In genomic region chr11:49266671-49267070, GRCm38 (mm10) we compare ENCODE assay signal across 23 mouse cellular contexts. TPM values are rescaled to one million over a fixed set of nuclear protein-coding genes. Genes with fewer than 3 reads are reported as not detected.
DNase-seq lines count a peak whose midpoint lies in the region; ATAC-seq and TF ChIP-seq lines count a peak whose summit lies in the region.
"Had no signal": no experiment of that assay in that cellular context is flagged by ENCODE, and none has a peak within 500 bp of the region (broad histone marks: within the 10 kb centered on the region; RNA-seq: fewer than 3 reads in every experiment).

No protein-coding gene starts in this region.

- H3K4me3 ChIP-seq in heart, adult 2 months, result no peak overlapping the region
- H3K4me3 ChIP-seq in kidney, embryonic 14.5 days (ENCODE audit: low read length), result no peak overlapping the region
- H3K4me3 ChIP-seq in kidney, embryonic 15.5 days (replicated peaks), result no peak overlapping the region
- H3K4me3 ChIP-seq in liver, embryonic 15.5 days (replicated peaks), result no peak overlapping the region
- H3K4me3 ChIP-seq: forebrain, embryonic 10.5 days; hindbrain, embryonic 15.5 days; midbrain, embryonic 10.5 days; neural tube, embryonic 13.5 days had no signal

- TF ChIP-seq EP300 in heart, adult 2 months (IDR thresholded peaks at IDR 0.05; ENCODE audit: insufficient read depth, low read depth, low read length), result no peak

- no peaks in the 10 kb centered on the region for H3K9me3 ChIP-seq in kidney, embryonic 14.5 days (ENCODE audit: control insufficient read depth, low read length)
- H3K9me3 ChIP-seq in kidney, embryonic 15.5 days (replicated peaks), result no peaks in the 10 kb centered on the region
- no peaks in the 10 kb centered on the region for H3K9me3 ChIP-seq in liver, embryonic 15.5 days (replicated peaks)
- H3K9me3 ChIP-seq: forebrain, embryonic 10.5 days; hindbrain, embryonic 15.5 days; midbrain, embryonic 10.5 days; neural tube, embryonic 13.5 days had no signal

- H3K27ac ChIP-seq in heart, adult 2 months, result no peak overlapping the region
- H3K27ac ChIP-seq in kidney, embryonic 14.5 days (ENCODE audit: low read depth, low read length), result no peak overlapping the region
- peak overlapping the region; percentile 49; the same call in 1 of the 2 replicates for H3K27ac ChIP-seq in kidney, embryonic 15.5 days
- peak overlapping the region; percentile 41 for H3K27ac ChIP-seq in liver, embryonic 15.5 days (replicated peaks)
- H3K27ac ChIP-seq: forebrain, embryonic 10.5 days; hindbrain, embryonic 15.5 days; midbrain, embryonic 10.5 days; neural tube, embryonic 13.5 days had no signal

- peaks cover 4% of the 10 kb centered on the region for H3K79me2 ChIP-seq in heart, adult 2 months (replicated peaks; ENCODE audit: control insufficient read depth, insufficient read depth, low read length)

- peaks cover 5% of the 10 kb centered on the region; the same call in 1 of the 2 replicates for H3K36me3 ChIP-seq in heart, adult 2 months (ENCODE audit: control insufficient read depth, insufficient read depth, low read length)
- peaks cover 13% of the 10 kb centered on the region for H3K36me3 ChIP-seq in kidney, embryonic 14.5 days (ENCODE audit: control insufficient read depth, insufficient read depth, low read length)
- H3K36me3 ChIP-seq in kidney, embryonic 15.5 days, result peaks cover 35% of the 10 kb centered on the region
- H3K36me3 ChIP-seq in liver, embryonic 15.5 days (replicated peaks), result peaks cover 43% of the 10 kb centered on the region

- no peak overlapping the region for H3K4me2 ChIP-seq in kidney, embryonic 14.5 days (replicated peaks; ENCODE audit: low read depth, low read length)
- H3K4me2 ChIP-seq in kidney, embryonic 15.5 days, result no peak overlapping the region
- H3K4me2 ChIP-seq in liver, embryonic 15.5 days, result no peak overlapping the region
- H3K4me2 ChIP-seq: hindbrain, embryonic 15.5 days; neural tube, embryonic 13.5 days had no signal

- peaks cover 7% of the 10 kb centered on the region for H3K4me1 ChIP-seq in heart, adult 2 months (ENCODE audit: control insufficient read depth, insufficient read depth, low read length)
- no peaks in the 10 kb centered on the region for H3K4me1 ChIP-seq in kidney, embryonic 14.5 days (ENCODE audit: control insufficient read depth, insufficient read depth, low read length)
- 0 out of 2 replicates have a peak, but pooled peaks cover 5% of the 10 kb centered on the region for H3K4me1 ChIP-seq in kidney, embryonic 15.5 days
- H3K4me1 ChIP-seq in liver, embryonic 15.5 days (replicated peaks), result peaks cover 30% of the 10 kb centered on the region
- H3K4me1 ChIP-seq: forebrain, embryonic 10.5 days; hindbrain, embryonic 15.5 days; midbrain, embryonic 10.5 days; neural tube, embryonic 13.5 days had no signal

- TF ChIP-seq POLR2A in heart, adult 2 months (IDR thresholded peaks at IDR 0.05; ENCODE audit: insufficient read depth, low read depth, low read length), result no peak

- no peak overlapping the region for H3K9ac ChIP-seq in heart, adult 2 months (ENCODE audit: low read depth, low read length)
- no peak overlapping the region for H3K9ac ChIP-seq in kidney, embryonic 14.5 days (ENCODE audit: low read depth, low read length)
- H3K9ac ChIP-seq in kidney, embryonic 15.5 days, result no peak overlapping the region
- H3K9ac ChIP-seq in liver, embryonic 15.5 days, result no peak overlapping the region
- H3K9ac ChIP-seq: hindbrain, embryonic 15.5 days; neural tube, embryonic 13.5 days had no signal

- intact Hi-C loops in heart, adult 2 months (cut with DNase I), result loop anchor here (5.0 kb wide), 1 partner anchor 394 kb away; the partner anchor contains the start of gene Irgm1

- no peak for ATAC-seq in kidney, embryonic 14.5 days (ENCODE audit: low FRiP score, low TSS enrichment)
- peak; percentile 18; the same call in 1 of the 2 replicates for ATAC-seq in kidney, embryonic 15.5 days (replicated peaks; ENCODE audit: low FRiP score)
- peak; percentile 54; the same call in 1 of the 2 replicates for ATAC-seq in liver, embryonic 15.5 days (ENCODE audit: insufficient read depth)

- no peaks in the 10 kb centered on the region for H3K27me3 ChIP-seq in heart, adult 2 months (ENCODE audit: control insufficient read depth, insufficient read depth, low read length)
- H3K27me3 ChIP-seq in kidney, embryonic 14.5 days (ENCODE audit: control insufficient read depth, insufficient read depth, low read length), result no peaks in the 10 kb centered on the region
- H3K27me3 ChIP-seq in kidney, embryonic 15.5 days, result no peaks in the 10 kb centered on the region
- H3K27me3 ChIP-seq in liver, embryonic 15.5 days, result no peaks in the 10 kb centered on the region
- H3K27me3 ChIP-seq: CH12.LX; hindbrain, embryonic 15.5 days; neural tube, embryonic 13.5 days had no signal

- TF ChIP-seq CTCF in heart, adult 2 months (IDR thresholded peaks at IDR 0.05), result no peak

- DNase-seq in heart, adult 11 months, result peak; percentile 76
- DNase-seq in heart, adult 2 months, result no peak
- peak; percentile 79 for DNase-seq in kidney, adult 11 months
- DNase-seq in urinary bladder, postnatal 10 days (ENCODE audit: low spot score), result no peak
- no peak for DNase-seq in spleen, adult 12 weeks (ENCODE audit: low spot score)
- DNase-seq: adrenal gland, postnatal 25 days; cerebellum, adult 8-10 months; gastrocnemius, postnatal 36 days; lung, postnatal 14 days; retina, postnatal 1 day had no signal

- WGBS in heart, adult 2 months, result 68% methylated on average over 6 of the region's 6 CpGs
- 72% methylated on average over 6 of the region's 6 CpGs for WGBS in kidney, embryonic 14.5 days
- WGBS in kidney, embryonic 15.5 days, result 68% methylated on average over 6 of the region's 6 CpGs
- WGBS in liver, embryonic 15.5 days (ENCODE audit: insufficient replicate concordance), result 65% methylated on average over 6 of the region's 6 CpGs

RNA-seq across cellular contexts. Expression of gene Olfr1393, which starts 11.4 kb away (rescaled TPM):
- total RNA-seq in heart, adult 2 months (2021), result under 1 TPM; 0.39 TPM
- 1.8 and 2.1 TPM in 2 replicates for polyA plus RNA-seq in heart, adult 2 months (2012; rRNA removed)
- polyA plus RNA-seq in kidney, embryonic 14.5 days (2014; fragmentation: Nextera tagmentation; extraction: Ambion mirVana), result not detected in 2 replicates
- not detected in 2 replicates for polyA plus RNA-seq in kidney, embryonic 15.5 days (2015; fragmentation: Nextera tagmentation; extraction: Ambion mirVana)
- not detected in 2 replicates for polyA plus RNA-seq in liver, embryonic 15.5 days (2015; fragmentation: Nextera tagmentation; extraction: Ambion mirVana)
- total RNA-seq: adrenal gland, postnatal 25 days; CH12.LX; gastrocnemius, postnatal 36 days; monocyte, adult 5-6 weeks had no signal
- polyA plus RNA-seq: hindbrain, embryonic 15.5 days; limb, embryonic 11.5 days; neural tube, embryonic 13.5 days; thymus, postnatal 0 days had no signal

RNA-seq across cellular contexts. Expression of gene Olfr1392, which starts 18.4 kb away (rescaled TPM):
- total RNA-seq in heart, adult 2 months (2021), result not detected
- polyA plus RNA-seq in heart, adult 2 months (2012; rRNA removed), result 0.08 TPM in 1 of 2 replicates, not detected in the other
- not detected in 2 replicates for polyA plus RNA-seq in kidney, embryonic 14.5 days (2014; fragmentation: Nextera tagmentation; extraction: Ambion mirVana)
- 0.10 and 0.15 TPM in 2 replicates for polyA plus RNA-seq in kidney, embryonic 15.5 days (2015; fragmentation: Nextera tagmentation; extraction: Ambion mirVana)
- not detected in 2 replicates for polyA plus RNA-seq in liver, embryonic 15.5 days (2015; fragmentation: Nextera tagmentation; extraction: Ambion mirVana)
- total RNA-seq: adrenal gland, postnatal 25 days; CH12.LX; gastrocnemius, postnatal 36 days; left cerebral cortex, adult 18-20 months; monocyte, adult 5-6 weeks had no signal
- polyA plus RNA-seq: forebrain, embryonic 10.5 days; hindbrain, embryonic 15.5 days; limb, embryonic 11.5 days; neural tube, embryonic 13.5 days; thymus, postnatal 0 days had no signal

RNA-seq across cellular contexts. Expression of gene Mgat1, which starts 22.7 kb away (rescaled TPM):
- 10 to 100 TPM; 59.2 to 72.3 TPM for total RNA-seq in heart, adult 2 months (2021)
- polyA plus RNA-seq in heart, adult 2 months (2012; rRNA removed), result 74.4 and 86.4 TPM in 2 replicates
- 43.8 and 55.3 TPM in 2 replicates for polyA plus RNA-seq in kidney, embryonic 14.5 days (2014; fragmentation: Nextera tagmentation; extraction: Ambion mirVana)
- polyA plus RNA-seq in kidney, embryonic 15.5 days (2015; fragmentation: Nextera tagmentation; extraction: Ambion mirVana), result 66.7 and 75.0 TPM in 2 replicates
- polyA plus RNA-seq in liver, embryonic 15.5 days (2015; fragmentation: Nextera tagmentation; extraction: Ambion mirVana), result 35.1 and 45.6 TPM in 2 replicates

RNA-seq across cellular contexts. Expression of gene Olfr10, which starts 37.9 kb away (rescaled TPM):
- not detected for total RNA-seq in heart, adult 2 months (2021)
- not detected in 2 replicates for polyA plus RNA-seq in heart, adult 2 months (2012; rRNA removed)
- polyA plus RNA-seq in kidney, embryonic 14.5 days (2014; fragmentation: Nextera tagmentation; extraction: Ambion mirVana), result not detected in 2 replicates
- not detected in 2 replicates for polyA plus RNA-seq in kidney, embryonic 15.5 days (2015; fragmentation: Nextera tagmentation; extraction: Ambion mirVana)
- polyA plus RNA-seq in liver, embryonic 15.5 days (2015; fragmentation: Nextera tagmentation; extraction: Ambion mirVana), result not detected in 2 replicates
- total RNA-seq: adrenal gland, postnatal 25 days; CH12.LX; gastrocnemius, postnatal 36 days; left cerebral cortex, adult 18-20 months; monocyte, adult 5-6 weeks had no signal
- polyA plus RNA-seq: embryonic facial prominence, embryonic 14.5 days; forebrain, embryonic 10.5 days; hindbrain, embryonic 15.5 days; limb, embryonic 11.5 days; midbrain, embryonic 10.5 days; neural tube, embryonic 13.5 days; thymus, postnatal 0 days had no signal

RNA-seq across cellular contexts. Expression of gene Olfr1391, which starts 55.9 kb away (rescaled TPM):
- total RNA-seq in heart, adult 2 months (2021), result not detected
- polyA plus RNA-seq in heart, adult 2 months (2012; rRNA removed), result not detected in 2 replicates
- polyA plus RNA-seq in kidney, embryonic 14.5 days (2014; fragmentation: Nextera tagmentation; extraction: Ambion mirVana), result not detected in 2 replicates
- not detected in 2 replicates for polyA plus RNA-seq in kidney, embryonic 15.5 days (2015; fragmentation: Nextera tagmentation; extraction: Ambion mirVana)
- polyA plus RNA-seq in liver, embryonic 15.5 days (2015; fragmentation: Nextera tagmentation; extraction: Ambion mirVana), result not detected in 2 replicates
- total RNA-seq: adrenal gland, postnatal 25 days; CH12.LX; gastrocnemius, postnatal 36 days; left cerebral cortex, adult 18-20 months; monocyte, adult 5-6 weeks had no signal
- polyA plus RNA-seq: embryonic facial prominence, embryonic 14.5 days; forebrain, embryonic 10.5 days; hindbrain, embryonic 15.5 days; limb, embryonic 11.5 days; midbrain, embryonic 10.5 days; neural tube, embryonic 13.5 days; thymus, postnatal 0 days had no signal

Comparison
In these comparisons a context has a peak if more than half of its experiments do, and no peak if none do; other contexts are left out.
1. DNase-seq: peak in heart, adult 11 months (single experiment) and kidney, adult 11 months (single experiment); none in heart, adult 2 months (0 of 2), urinary bladder, postnatal 10 days (single experiment) and spleen, adult 12 weeks (single experiment).
2. H3K27ac ChIP-seq: peak in kidney, embryonic 15.5 days (single experiment) and liver, embryonic 15.5 days (single experiment); none in heart, adult 2 months (single experiment) and kidney, embryonic 14.5 days (single experiment).